Mouse (Mus musculus) thymus, postnatal 25 days (tissue): ENCODE measurements around the gene Zfp740.
"Not testable (repeated sequence)": the region's sequence is repeated elsewhere in the genome, so short reads cannot be mapped to it uniquely, and the experiment has no call there.

Experiments
- DNase-seq: peaks from one replicate; pipeline ENCODE4 v3.0.0; 2022

Zfp740 gene

GRCm38 (mm10) chr15:102202971-102203834 is at the start of gene Zfp740:
TSS of gene Zfp740 (plus strand) at chr15:102203249.
- DNase-seq: peak; percentile 96

GRCm38 (mm10) chr15:102155006-102155405 is 48.0 kb upstream of the Zfp740 start:
- DNase-seq: not testable (repeated sequence)

- DNase-seq: no peak
These were observed 46.2 kb upstream of the Zfp740 start for GRCm38 (mm10) chr15:102156836-102157235.

- DNase-seq: peak; percentile 15
These were observed 42.5 kb upstream of the Zfp740 start for GRCm38 (mm10) chr15:102160415-102161060.

GRCm38 (mm10) chr15:102163900-102164693 is 39.0 kb upstream of the Zfp740 start:
- DNase-seq: no peak

GRCm38 (mm10) chr15:102165468-102166100 is 37.5 kb upstream of the Zfp740 start:
- DNase-seq: peak; percentile 54

- DNase-seq: no peak
These were observed 35.4 kb upstream of the Zfp740 start for GRCm38 (mm10) chr15:102167620-102168021.

GRCm38 (mm10) chr15:102169064-102169463 is 34.0 kb upstream of the Zfp740 start:
- no peak for DNase-seq

GRCm38 (mm10) chr15:102173581-102173980 is 29.5 kb upstream of the Zfp740 start:
- DNase-seq: no peak

GRCm38 (mm10) chr15:102175736-102176319 is 27.2 kb upstream of the Zfp740 start:
- DNase-seq: no peak

- DNase-seq: no peak
These were observed 26.3 kb upstream of the Zfp740 start for GRCm38 (mm10) chr15:102176571-102177316.

GRCm38 (mm10) chr15:102177417-102177816 is 25.6 kb upstream of the Zfp740 start:
- no peak for DNase-seq

GRCm38 (mm10) chr15:102178279-102178678 is 24.8 kb upstream of the Zfp740 start:
- peak; percentile 88 for DNase-seq

- DNase-seq: no peak
These were observed 23.9 kb upstream of the Zfp740 start for GRCm38 (mm10) chr15:102179106-102179505.

- no peak for DNase-seq
These were observed 23.1 kb upstream of the Zfp740 start for GRCm38 (mm10) chr15:102179924-102180323.

GRCm38 (mm10) chr15:102183076-102183475 is 20.0 kb upstream of the Zfp740 start:
- DNase-seq: no peak

GRCm38 (mm10) chr15:102186239-102186638 is 16.8 kb upstream of the Zfp740 start:
- DNase-seq: no peak

- DNase-seq: no peak
These were observed 15.0 kb upstream of the Zfp740 start for GRCm38 (mm10) chr15:102188096-102188495.

- no peak for DNase-seq
These were observed 14.2 kb upstream of the Zfp740 start for GRCm38 (mm10) chr15:102188883-102189282.

- no peak for DNase-seq
These were observed 11.3 kb upstream of the Zfp740 start for GRCm38 (mm10) chr15:102191699-102192098.

GRCm38 (mm10) chr15:102192271-102192812 is 10.7 kb upstream of the Zfp740 start:
- DNase-seq: no peak
